Mouse (Mus musculus) liver, embryonic 14.5 days (tissue): ENCODE data around the gene Hoxb3. TPM values are rescaled to one million over a fixed set of nuclear protein-coding genes. Genes with fewer than 3 reads are reported as not detected.
A peak's percentile ranks its signal among the peaks of the same experiment; 100 is the strongest.

Experiments used
- ATAC-seq: fragments of 200-750 bp; cut with Nextera tagmentation; 2 replicates; pipeline ENCODE4 v1.8.0; 2017; ENCODE audit warnings: moderate number of reproducible peaks, mild to moderate bottlenecking, moderate library complexity; ENCODE audit not compliant: insufficient read depth
- DNase-seq, 3 experiments: peaks; one replicate each; pipeline ENCODE4 v3.0.0-alpha.2; 2012 to 2013; ENCODE audit warnings: low read depth in 3 of 3, low spot score in 3 of 3
- H3K27ac ChIP-seq: fragments of 300-500 bp; sonication (generic); 2 replicates; pipeline ENCODE4 v1.5.1; 2014; ENCODE audit warnings: moderate library complexity, mild to moderate bottlenecking, control low read depth, inconsistent platforms
- H3K27me3 ChIP-seq: fragments of 300-500 bp; sonication (generic); 2 replicates; pipeline ENCODE4 v1.6.1; 2014; ENCODE audit warnings: mild to moderate bottlenecking, low read length, moderate library complexity; ENCODE audit not compliant: control insufficient read depth, insufficient read depth
- H3K36me3 ChIP-seq: fragments of 300-500 bp; sonication (generic); replicated peaks from 2 replicates; pipeline ENCODE4 v1.6.1; 2014; ENCODE audit warnings: low read depth; ENCODE audit not compliant: control insufficient read depth, insufficient read depth
- H3K4me1 ChIP-seq, 2 experiments: fragments of 200-500 bp in 1 of 2; fragments of 300-500 bp in 1 of 2; sonication (generic) in 1 of 2; replicated peaks; 2 replicates each; pipeline ENCODE4 v1.6.1; 2012 to 2014; ENCODE audit warnings: antibody characterized with exemption in 1 of 2, inconsistent platforms in 1 of 2, low read length in 1 of 2; ENCODE audit not compliant: control insufficient read depth in 2 of 2, insufficient read depth in 2 of 2
- H3K4me2 ChIP-seq: fragments of 300-500 bp; sonication (generic); 2 replicates; pipeline ENCODE4 v1.6.1; 2014; ENCODE audit warnings: low read depth, mild to moderate bottlenecking, control low read depth, moderate library complexity
- H3K4me3 ChIP-seq, 2 experiments: fragments of 200-500 bp in 1 of 2; fragments of 300-500 bp in 1 of 2; sonication (generic) in 1 of 2; 2 replicates each; pipeline ENCODE4 v1.5.1; 2012 to 2014; ENCODE audit warnings: low read depth in 2 of 2, low read length in 2 of 2, mild to moderate bottlenecking in 2 of 2, control low read depth in 1 of 2, inconsistent platforms in 1 of 2, moderate library complexity in 1 of 2; ENCODE audit not compliant: insufficient read depth in 1 of 2
- H3K9ac ChIP-seq: fragments of 300-500 bp; sonication (generic); replicated peaks from 2 replicates; pipeline ENCODE4 v1.6.1; 2014; ENCODE audit warnings: mild to moderate bottlenecking, control low read depth, moderate library complexity
- H3K9me3 ChIP-seq: fragments of 300-500 bp; sonication (generic); 2 replicates; pipeline ENCODE4 v1.6.1; 2016; ENCODE audit warnings: low read length, mixed read lengths; ENCODE audit not compliant: control insufficient read depth
- CTCF ChIP-seq: IDR thresholded peaks from 2 replicates; pipeline ENCODE4 v1.5.1; 2016; ENCODE audit warnings: antibody characterized with exemption, low read depth, control low read depth
- EP300 ChIP-seq: IDR thresholded peaks from 2 replicates; pipeline ENCODE4 v1.6.1; 2016; ENCODE audit warnings: antibody characterized with exemption, low read depth
- WGBS: fragments of 180-500 bp; shearing (Covaris S2); extraction: QIAGEN DNeasy Blood & Tissue Kit; methylation state at CpG from one replicate; pipeline ENCODE4 v1.1.7; 2014; ENCODE audit not compliant: insufficient replicate concordance; 5-methylcytosine and 5-hydroxymethylcytosine counted together
- polyA plus RNA-seq, 2 experiments: library from polyadenylated mRNA; depleted of rRNA in 1 of 2; stranded (reverse) in 1 of 2; unstranded in 1 of 2; fragments of >200 nt; fragmentation: Nextera tagmentation in 1 of 2; extraction: Ambion mirVana in 1 of 2; gene quantifications; 2 replicates each; pipeline versions ENCODE4 v1.2.1 to v1.2.3; 2012 to 2014

Gene Hoxb3
- polyA plus RNA-seq, 2 experiments, result 0.38 TPM; not detected in 1

- DNase-seq (no peak), ATAC-seq (no peak)
- Histone ChIP-seq H3K27me3 (peaks cover 100% of the 10 kb centered on the region), H3K4me3 (no peak within 1 kb of the TSS), H3K4me1 (no peaks in the 10 kb centered on the region), H3K36me3 (no peaks in the 10 kb centered on the region), H3K9ac (no peak within 1 kb of the TSS), H3K27ac (no peak within 1 kb of the TSS), H3K9me3 (no peaks in the 10 kb centered on the region), H3K4me2 (no peak within 1 kb of the TSS)
- TF ChIP-seq EP300 (no peak), CTCF (no peak)
- WGBS, result 2% methylated on average over 27 of the region's 27 CpGs
Observed at GRCm38 (mm10) chr11:96281855-96282570, 41.1 kb upstream of the Hoxb3 start, which contains the start of gene Hoxb8. Gene Hoxb8, plus strand, starts transcription at chr11:96281905.

- H3K36me3 ChIP-seq, result no peaks in the 10 kb centered on the region
- ATAC-seq (no peak), DNase-seq (no peak)
- under 1% methylated on average over 49 of the region's 49 CpGs for WGBS
- H3K9ac ChIP-seq, result no peak overlapping the region
- no peaks in the 10 kb centered on the region for H3K4me1 ChIP-seq
- no peak overlapping the region for H3K4me3 ChIP-seq
- TF ChIP-seq CTCF, result no peak
- TF ChIP-seq EP300, result no peak
- H3K4me2 ChIP-seq, result no peak overlapping the region
- no peak overlapping the region for H3K27ac ChIP-seq
- H3K27me3 ChIP-seq, result peaks cover 100% of the 10 kb centered on the region
- no peaks in the 10 kb centered on the region for H3K9me3 ChIP-seq
Observed at GRCm38 (mm10) chr11:96282795-96283430, 40.2 kb upstream of the Hoxb3 start.

GRCm38 (mm10) chr11:96284041-96284749, 38.9 kb upstream of the Hoxb3 start:
- TF ChIP-seq CTCF, result 0 out of 2 replicates have a peak, but pooled peaks have one; percentile 2
- TF ChIP-seq EP300, result no peak
- no peaks in the 10 kb centered on the region for H3K9me3 ChIP-seq
- no peaks in the 10 kb centered on the region for H3K4me1 ChIP-seq
- H3K27ac ChIP-seq, result no peak overlapping the region
- 1% methylated on average over 49 of the region's 49 CpGs for WGBS
- ATAC-seq (no peak), DNase-seq (no peak)
- H3K4me3 ChIP-seq, result peak overlapping the region in 1 of 2 experiments; percentile 16; a peak in 2 of 4 replicates
- H3K27me3 ChIP-seq, result peaks cover 99% of the 10 kb centered on the region
- H3K9ac ChIP-seq, result no peak overlapping the region
- H3K4me2 ChIP-seq, result 0 out of 2 replicates have a peak overlapping the region, but pooled peaks have one; percentile 11
- no peaks in the 10 kb centered on the region for H3K36me3 ChIP-seq

GRCm38 (mm10) chr11:96284774-96285734, 38.1 kb upstream of the Hoxb3 start:
- H3K27ac ChIP-seq, result no peak overlapping the region
- ATAC-seq, result no peak

More at GRCm38 (mm10) chr11:96284774-96285734, 38.1 kb upstream of the Hoxb3 start:
- Histone ChIP-seq H3K27me3 (peaks cover 99% of the 10 kb centered on the region), H3K9ac (no peak overlapping the region), H3K4me1 (no peaks in the 10 kb centered on the region), H3K9me3 (no peaks in the 10 kb centered on the region), H3K4me2 (no peak overlapping the region; the same call in 1 of the 2 replicates), H3K36me3 (no peaks in the 10 kb centered on the region), H3K4me3 (no peak overlapping the region)
- TF ChIP-seq CTCF (no peak), EP300 (no peak)
- DNase-seq, result no peak
- 2% methylated on average over 37 of the region's 37 CpGs for WGBS
